Mouse (Mus musculus) liver, embryonic 14.5 days (tissue): ENCODE data around the gene 9530003J23Rik.

Source experiments
- CTCF ChIP-seq: IDR thresholded peaks from 2 replicates; pipeline ENCODE4 v1.5.1; 2016; ENCODE audit warnings: antibody characterized with exemption, low read depth, control low read depth
- EP300 ChIP-seq: IDR thresholded peaks from 2 replicates; pipeline ENCODE4 v1.6.1; 2016; ENCODE audit warnings: antibody characterized with exemption, low read depth

DNA sequence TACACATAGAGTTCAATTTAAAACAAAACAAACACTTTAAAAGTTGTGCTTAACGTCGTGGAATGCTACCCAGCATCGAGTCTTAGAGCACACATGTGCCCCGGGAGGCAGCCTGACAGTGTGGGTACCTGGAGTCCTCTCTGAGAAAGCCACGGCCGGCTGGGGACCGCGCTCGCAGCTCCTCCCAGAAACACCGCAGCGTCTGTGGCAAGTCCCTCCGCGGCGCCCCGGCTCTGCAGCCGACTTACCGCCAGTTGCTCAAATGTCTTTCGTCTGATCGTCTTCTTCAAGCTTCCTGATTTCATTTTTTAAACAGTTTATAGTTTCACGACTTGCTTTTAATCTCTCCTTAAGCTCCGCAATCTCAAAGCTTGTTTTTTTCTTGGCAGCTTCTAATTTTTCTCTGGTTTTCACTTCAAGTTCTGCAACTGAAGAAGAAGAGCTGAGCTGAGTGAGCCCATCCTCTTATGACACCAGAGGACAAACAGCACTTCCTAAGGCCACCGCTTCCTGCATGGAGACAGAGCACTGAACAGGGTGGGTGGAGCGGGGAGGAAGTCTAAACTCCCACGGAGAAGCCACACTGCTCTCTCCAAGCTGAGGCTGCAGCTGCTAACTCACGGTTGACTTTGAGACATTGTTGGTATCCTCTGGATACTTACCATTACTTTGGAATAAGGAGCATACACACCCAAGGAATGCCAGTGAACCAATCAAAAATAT is 22.9 kb downstream of the 9530003J23Rik start:
- TF ChIP-seq CTCF: no peak
- TF ChIP-seq EP300: no peak
